8 mouse cellular contexts compared by ENCODE assay signal in the genomic region with DNA sequence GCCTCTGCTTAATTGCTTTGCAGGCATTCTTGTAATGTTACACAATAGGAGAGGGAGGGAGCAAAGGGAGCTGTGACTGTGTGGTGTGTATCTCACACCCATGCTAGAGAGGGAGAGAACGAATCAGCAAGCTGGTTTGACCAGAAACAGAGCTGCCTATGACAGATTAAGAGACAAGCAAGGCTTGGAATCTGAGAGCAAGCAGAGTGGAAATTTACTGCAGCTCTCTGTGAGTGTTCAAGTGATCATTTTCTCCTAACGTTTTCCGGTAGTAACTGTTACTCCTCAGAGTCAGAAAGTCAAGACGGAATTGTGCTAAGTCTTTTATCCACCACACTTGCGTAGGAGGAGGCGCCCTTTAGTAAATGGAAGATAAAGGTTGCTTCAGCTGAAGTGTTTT. TPM values are rescaled to one million over a fixed set of nuclear protein-coding genes. Genes with fewer than 3 reads are reported as not detected.
A peak's percentile ranks its signal among the peaks of the same experiment; 100 is the strongest.
DNase-seq lines count a peak whose midpoint lies in the region; ATAC-seq and TF ChIP-seq lines count a peak whose summit lies in the region.

No protein-coding gene starts in this region.

- no peak overlapping the region for H3K4me3 ChIP-seq in intestine, embryonic 15.5 days (replicated peaks)
- H3K4me3 ChIP-seq in intestine, postnatal 0 days (ENCODE audit: low read depth, low read length): no peak overlapping the region
- peak overlapping the region; percentile 27; the same call in 1 of the 2 replicates for H3K4me3 ChIP-seq in heart, embryonic 15.5 days
- peak overlapping the region; percentile 36 for H3K4me3 ChIP-seq in left cerebral cortex, adult 2 months
- H3K4me3 ChIP-seq in midbrain, embryonic 11.5 days (ENCODE audit: low read depth, low read length): no peak overlapping the region
- no peak overlapping the region for H3K4me3 ChIP-seq in liver, embryonic 12.5 days
- no peak overlapping the region for H3K4me3 ChIP-seq in liver, postnatal 0 days (ENCODE audit: low read depth, low read length)

- no peaks in the 10 kb centered on the region for H3K4me1 ChIP-seq in intestine, embryonic 15.5 days (replicated peaks)
- H3K4me1 ChIP-seq in intestine, postnatal 0 days (replicated peaks; ENCODE audit: control insufficient read depth, insufficient read depth, low read length): no peaks in the 10 kb centered on the region
- peaks cover 5% of the 10 kb centered on the region; the same call in 1 of the 2 replicates for H3K4me1 ChIP-seq in heart, embryonic 15.5 days (replicated peaks)
- H3K4me1 ChIP-seq in midbrain, embryonic 11.5 days (ENCODE audit: control insufficient read depth, insufficient read depth, low read length): no peaks in the 10 kb centered on the region
- H3K4me1 ChIP-seq in liver, embryonic 12.5 days: peaks cover 4% of the 10 kb centered on the region; the same call in 1 of the 2 replicates
- no peaks in the 10 kb centered on the region for H3K4me1 ChIP-seq in liver, postnatal 0 days (ENCODE audit: insufficient read depth)

- no peaks in the 10 kb centered on the region for H3K9me3 ChIP-seq in intestine, embryonic 15.5 days
- no peaks in the 10 kb centered on the region for H3K9me3 ChIP-seq in intestine, postnatal 0 days (ENCODE audit: control insufficient read depth)
- H3K9me3 ChIP-seq in heart, embryonic 15.5 days (replicated peaks): no peaks in the 10 kb centered on the region
- no peaks in the 10 kb centered on the region for H3K9me3 ChIP-seq in midbrain, embryonic 11.5 days (ENCODE audit: control insufficient read depth, low read length)
- H3K9me3 ChIP-seq in liver, embryonic 12.5 days (replicated peaks): no peaks in the 10 kb centered on the region
- H3K9me3 ChIP-seq in liver, postnatal 0 days (ENCODE audit: low read length): no peaks in the 10 kb centered on the region

- no peak overlapping the region for H3K4me2 ChIP-seq in intestine, embryonic 15.5 days (replicated peaks)
- H3K4me2 ChIP-seq in intestine, postnatal 0 days (replicated peaks; ENCODE audit: low read depth): no peak overlapping the region
- peak overlapping the region; percentile 41 for H3K4me2 ChIP-seq in heart, embryonic 15.5 days
- no peak overlapping the region for H3K4me2 ChIP-seq in midbrain, embryonic 11.5 days
- H3K4me2 ChIP-seq in liver, embryonic 12.5 days: no peak overlapping the region
- H3K4me2 ChIP-seq in liver, postnatal 0 days (ENCODE audit: low read depth, low read length): no peak overlapping the region

- intact Hi-C loops in left cerebral cortex, adult 2 months (cut with DNase I): no loop called here

- no peaks in the 10 kb centered on the region for H3K27me3 ChIP-seq in intestine, embryonic 15.5 days (replicated peaks)
- no peaks in the 10 kb centered on the region for H3K27me3 ChIP-seq in intestine, postnatal 0 days (replicated peaks; ENCODE audit: control insufficient read depth, insufficient read depth, low read length)
- no peaks in the 10 kb centered on the region for H3K27me3 ChIP-seq in heart, embryonic 15.5 days
- no peaks in the 10 kb centered on the region for H3K27me3 ChIP-seq in midbrain, embryonic 11.5 days (ENCODE audit: control insufficient read depth, insufficient read depth, low read length)
- H3K27me3 ChIP-seq in liver, embryonic 12.5 days (replicated peaks): no peaks in the 10 kb centered on the region
- H3K27me3 ChIP-seq in liver, postnatal 0 days (ENCODE audit: insufficient read depth, low read length): no peaks in the 10 kb centered on the region

- TF ChIP-seq EP300 in liver, postnatal 0 days (IDR thresholded peaks at IDR 0.05; ENCODE audit: low read depth): no peak

- ATAC-seq in intestine, embryonic 15.5 days: peak; percentile 39; the same call in 1 of the 2 replicates
- ATAC-seq in intestine, postnatal 0 days: no peak
- peak; percentile 76; the same call in 1 of the 2 replicates for ATAC-seq in heart, embryonic 15.5 days (replicated peaks; ENCODE audit: insufficient number of reproducible peaks, insufficient read depth, low FRiP score, low read depth)
- ATAC-seq in midbrain, embryonic 11.5 days (ENCODE audit: low FRiP score): no peak
- ATAC-seq in liver, embryonic 12.5 days: no peak
- ATAC-seq in liver, postnatal 0 days: no peak

- DNase-seq in brain, adult 2 months (ENCODE audit: low read depth, low spot score): peak; percentile 87
- peak in 1 of 2 experiments; percentile 16 for DNase-seq in left cerebral cortex, adult 2 months (ENCODE audit: extremely low spot score in 1 of 2, low spot score in 2 of 2)
- DNase-seq in midbrain, embryonic 11.5 days (ENCODE audit: low spot score, missing footprints): no peak
- DNase-seq in liver, postnatal 0 days: no peak

- H3K9ac ChIP-seq in intestine, embryonic 15.5 days: no peak overlapping the region
- H3K9ac ChIP-seq in intestine, postnatal 0 days (ENCODE audit: low read depth, low read length): no peak overlapping the region
- no peak overlapping the region for H3K9ac ChIP-seq in heart, embryonic 15.5 days
- H3K9ac ChIP-seq in midbrain, embryonic 11.5 days (ENCODE audit: low read length): no peak overlapping the region
- H3K9ac ChIP-seq in liver, embryonic 12.5 days: no peak overlapping the region
- no peak overlapping the region for H3K9ac ChIP-seq in liver, postnatal 0 days (replicated peaks)

- H3K36me3 ChIP-seq in intestine, embryonic 15.5 days: no peaks in the 10 kb centered on the region
- H3K36me3 ChIP-seq in intestine, postnatal 0 days (ENCODE audit: control insufficient read depth, insufficient read depth): no peaks in the 10 kb centered on the region
- no peaks in the 10 kb centered on the region for H3K36me3 ChIP-seq in heart, embryonic 15.5 days
- no peaks in the 10 kb centered on the region for H3K36me3 ChIP-seq in midbrain, embryonic 11.5 days (ENCODE audit: control insufficient read depth, insufficient read depth, low read length)
- no peaks in the 10 kb centered on the region for H3K36me3 ChIP-seq in liver, embryonic 12.5 days
- no peaks in the 10 kb centered on the region for H3K36me3 ChIP-seq in liver, postnatal 0 days (replicated peaks; ENCODE audit: insufficient read depth, low read length)

- TF ChIP-seq CTCF in intestine, postnatal 0 days (IDR thresholded peaks at IDR 0.05; ENCODE audit: low read depth): no peak
- no peak for TF ChIP-seq CTCF in left cerebral cortex, adult 2 months (IDR thresholded peaks at IDR 0.05)
- TF ChIP-seq CTCF in liver, postnatal 0 days (IDR thresholded peaks at IDR 0.05; ENCODE audit: low read depth): no peak

- 33% methylated on average over 6 of the region's 6 CpGs for WGBS in intestine, embryonic 15.5 days
- WGBS in intestine, postnatal 0 days: 37% methylated on average over 6 of the region's 6 CpGs
- WGBS in heart, embryonic 15.5 days: 18% methylated on average over 6 of the region's 6 CpGs
- WGBS in midbrain, embryonic 11.5 days: 77% methylated on average over 6 of the region's 6 CpGs
- 63% methylated on average over 6 of the region's 6 CpGs for WGBS in liver, embryonic 12.5 days (ENCODE audit: insufficient replicate concordance)
- 66% methylated on average over 6 of the region's 6 CpGs for WGBS in liver, postnatal 0 days (ENCODE audit: insufficient replicate concordance)

- no peak overlapping the region for H3K27ac ChIP-seq in intestine, embryonic 15.5 days
- H3K27ac ChIP-seq in intestine, postnatal 0 days (ENCODE audit: low read depth, low read length): no peak overlapping the region
- H3K27ac ChIP-seq in heart, embryonic 15.5 days: peak overlapping the region; percentile 57
- H3K27ac ChIP-seq in left cerebral cortex, adult 2 months: peak overlapping the region; percentile 73
- no peak overlapping the region for H3K27ac ChIP-seq in midbrain, embryonic 11.5 days (ENCODE audit: low read depth, low read length)
- H3K27ac ChIP-seq in liver, embryonic 12.5 days: no peak overlapping the region
- H3K27ac ChIP-seq in liver, postnatal 0 days (ENCODE audit: low read depth): no peak overlapping the region

RNA-seq across cellular contexts. Expression of a gene that starts 37.9 kb away (rescaled TPM):
- 35.6 and 40.0 TPM in 2 replicates for polyA plus RNA-seq in intestine, embryonic 15.5 days (2015; fragmentation: Nextera tagmentation; extraction: Ambion mirVana)
- 18.1 and 19.0 TPM in 2 replicates for polyA plus RNA-seq in intestine, postnatal 0 days (2015; fragmentation: Nextera tagmentation; extraction: Ambion mirVana)
- 23.0 and 23.1 TPM in 2 replicates for polyA plus RNA-seq in heart, embryonic 15.5 days (2015; fragmentation: Nextera tagmentation; extraction: Ambion mirVana)
- 10 to 100 TPM; 24.0 to 26.6 TPM for total RNA-seq in left cerebral cortex, adult 2 months (2021)
- 47.0 and 47.3 TPM in 2 replicates for polyA plus RNA-seq in midbrain, embryonic 11.5 days (2014; fragmentation: Nextera tagmentation; extraction: Ambion mirVana)
- polyA plus RNA-seq in liver, embryonic 12.5 days (2016; fragmentation: Nextera tagmentation; extraction: Ambion mirVana): 37.8 and 40.4 TPM in 2 replicates
- 25.0 and 25.4 TPM in 2 replicates for polyA plus RNA-seq in liver, postnatal 0 days (2015; fragmentation: Nextera tagmentation; extraction: Ambion mirVana)

RNA-seq across cellular contexts. Expression of a gene that starts 38.0 kb away (rescaled TPM):
- polyA plus RNA-seq in intestine, embryonic 15.5 days (2015; fragmentation: Nextera tagmentation; extraction: Ambion mirVana): 8.4 and 9.6 TPM in 2 replicates
- polyA plus RNA-seq in intestine, postnatal 0 days (2015; fragmentation: Nextera tagmentation; extraction: Ambion mirVana): 5.3 and 6.9 TPM in 2 replicates
- 4.5 and 7.7 TPM in 2 replicates for polyA plus RNA-seq in heart, embryonic 15.5 days (2015; fragmentation: Nextera tagmentation; extraction: Ambion mirVana)
- total RNA-seq in left cerebral cortex, adult 2 months (2021): 1 to 10 TPM; 4.1 to 4.2 TPM
- 13.1 and 13.7 TPM in 2 replicates for polyA plus RNA-seq in midbrain, embryonic 11.5 days (2014; fragmentation: Nextera tagmentation; extraction: Ambion mirVana)
- polyA plus RNA-seq in liver, embryonic 12.5 days (2016; fragmentation: Nextera tagmentation; extraction: Ambion mirVana): 9.8 and 11.4 TPM in 2 replicates
- polyA plus RNA-seq in liver, postnatal 0 days (2015; fragmentation: Nextera tagmentation; extraction: Ambion mirVana): 8.1 and 9.5 TPM in 2 replicates

Comparison
In these comparisons a context has a peak if more than half of its experiments do, and no peak if none do; other contexts are left out.
1. ATAC-seq: peak in intestine, embryonic 15.5 days (single experiment) and heart, embryonic 15.5 days (single experiment); none in intestine, postnatal 0 days (single experiment), midbrain, embryonic 11.5 days (single experiment), liver, embryonic 12.5 days (single experiment) and liver, postnatal 0 days (single experiment).
2. H3K27ac ChIP-seq: peak in heart, embryonic 15.5 days (single experiment) and left cerebral cortex, adult 2 months (single experiment); none in intestine, embryonic 15.5 days (single experiment), intestine, postnatal 0 days (single experiment), midbrain, embryonic 11.5 days (single experiment), liver, embryonic 12.5 days (single experiment) and liver, postnatal 0 days (single experiment).
3. H3K4me3 ChIP-seq: peak in heart, embryonic 15.5 days (single experiment) and left cerebral cortex, adult 2 months (single experiment); none in intestine, embryonic 15.5 days (single experiment), intestine, postnatal 0 days (single experiment), midbrain, embryonic 11.5 days (single experiment), liver, embryonic 12.5 days (single experiment) and liver, postnatal 0 days (single experiment).